Mouse (Mus musculus) myocyte (in vitro differentiated cells): ENCODE measurements around the gene Psmc3ip.

ENCODE experiments used
- MAX ChIP-seq: IDR thresholded peaks from one replicate; pipeline ENCODE4 v1.6.1; 2011; ENCODE audit warnings: low read depth, mild to moderate bottlenecking, control low read depth
- POLR2A ChIP-seq: IDR thresholded peaks from one replicate; pipeline ENCODE4 v1.6.1; 2011; ENCODE audit warnings: low read depth, mild to moderate bottlenecking, control low read depth, moderate library complexity; ENCODE audit not compliant: insufficient read length

GRCm38 (mm10) chr11:101058726-101059125 lies 36.5 kb downstream of the Psmc3ip start:
- no peak for TF ChIP-seq POLR2A
- no peak for TF ChIP-seq MAX
